Mouse (Mus musculus): ENCODE measurements around the gene Fbxo34. TPM values are rescaled to one million over a fixed set of nuclear protein-coding genes. Genes with fewer than 3 reads are reported as not detected.
"Not testable (repeated sequence)": the region's sequence is repeated elsewhere in the genome, so short reads cannot be mapped to it uniquely, and the experiment has no call there.

Fbxo34 gene
- total RNA-seq (2014; rRNA removed), result 18.9 and 20.0 TPM in 2 replicates
- polyA plus RNA-seq (2015; fragmentation: Nextera tagmentation; extraction: Ambion mirVana), result 23.0 and 33.8 TPM in 2 replicates

DNA sequence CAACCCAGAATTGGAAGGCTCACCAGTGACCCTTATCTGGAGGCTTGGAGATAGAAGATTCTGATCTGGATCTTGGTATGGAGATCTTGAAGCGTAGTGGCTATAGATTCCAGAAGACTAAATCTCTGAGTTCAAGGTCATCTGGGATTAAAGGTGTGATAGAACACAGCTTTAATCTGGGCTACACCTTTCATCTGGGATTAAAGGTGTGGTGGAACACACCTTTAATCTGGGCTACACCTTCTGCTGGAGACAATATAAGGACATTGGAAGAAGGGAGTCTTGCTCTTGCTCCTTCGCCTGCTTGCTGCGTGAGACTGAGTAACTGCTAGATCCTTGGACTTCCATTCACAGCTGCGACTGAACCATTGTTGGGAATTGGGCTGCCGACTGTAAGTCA lies at the start of gene Fbxo34:
Fbxo34 (plus strand) TSS at position 301 of the 400 bp plus-strand sequence.
- H3K4me1 ChIP-seq (ENCODE audit: insufficient read depth); H3K4me2 ChIP-seq (ENCODE audit: low read depth); H3K27me3 ChIP-seq (ENCODE audit: insufficient read depth, low read length); H3K27ac ChIP-seq (ENCODE audit: low read depth, low read length); H3K4me3 ChIP-seq (ENCODE audit: low read depth, low read length); ATAC-seq; DNase-seq; H3K36me3 ChIP-seq (ENCODE audit: insufficient read depth); H3K9me3 ChIP-seq (ENCODE audit: low read length); H3K9ac ChIP-seq: not testable (repeated sequence)
- 97% methylated on average over 2 of the region's 5 CpGs for WGBS

- no peak for DNase-seq
- Histone ChIP-seq H3K9me3 (ENCODE audit: low read length) (no peaks in the 10 kb centered on the region), H3K27ac (ENCODE audit: low read depth, low read length) (no peak overlapping the region), H3K4me3 (ENCODE audit: low read depth, low read length) (no peak overlapping the region), H3K4me2 (ENCODE audit: low read depth) (no peak overlapping the region), H3K27me3 (ENCODE audit: insufficient read depth, low read length) (no peaks in the 10 kb centered on the region), H3K4me1 (ENCODE audit: insufficient read depth) (no peaks in the 10 kb centered on the region), H3K36me3 (ENCODE audit: insufficient read depth) (no peaks in the 10 kb centered on the region), H3K9ac (no peak overlapping the region)
- no peak for TF ChIP-seq CTCF (IDR thresholded peaks at IDR 0.05; ENCODE audit: low read depth)
- WGBS, result 94% methylated on average over 8 of the region's 8 CpGs
- ATAC-seq, result no peak
These were observed 47.5 kb upstream of the Fbxo34 start for GRCm38 (mm10) chr14:47402735-47403134.

- Histone ChIP-seq H3K9ac (no peak overlapping the region), H3K36me3 (ENCODE audit: insufficient read depth) (no peaks in the 10 kb centered on the region), H3K4me1 (ENCODE audit: insufficient read depth) (no peaks in the 10 kb centered on the region), H3K27ac (ENCODE audit: low read depth, low read length) (no peak overlapping the region), H3K4me3 (ENCODE audit: low read depth, low read length) (no peak overlapping the region), H3K27me3 (ENCODE audit: insufficient read depth, low read length) (no peaks in the 10 kb centered on the region), H3K4me2 (ENCODE audit: low read depth) (no peak overlapping the region), H3K9me3 (ENCODE audit: low read length) (no peaks in the 10 kb centered on the region)
- 87% methylated on average over 9 of the region's 9 CpGs for WGBS
- no peak for ATAC-seq
- no peak for DNase-seq
- TF ChIP-seq CTCF (IDR thresholded peaks at IDR 0.05; ENCODE audit: low read depth), result no peak
These were observed 44.2 kb upstream of the Fbxo34 start for GRCm38 (mm10) chr14:47406000-47406399.

- H3K27ac ChIP-seq (ENCODE audit: low read depth, low read length), result no peak overlapping the region
- H3K9me3 ChIP-seq (ENCODE audit: low read length), result no peaks in the 10 kb centered on the region
- no peaks in the 10 kb centered on the region for H3K36me3 ChIP-seq (ENCODE audit: insufficient read depth)
- no peak for DNase-seq
- peak overlapping the region; percentile 64 for H3K4me2 ChIP-seq (ENCODE audit: low read depth)
- H3K4me3 ChIP-seq (ENCODE audit: low read depth, low read length), result 0 out of 2 replicates have a peak overlapping the region, but pooled peaks have one; percentile 38
- H3K9ac ChIP-seq, result no peak overlapping the region
- H3K27me3 ChIP-seq (ENCODE audit: insufficient read depth, low read length), result no peaks in the 10 kb centered on the region
- 32% methylated on average over 3 of the region's 3 CpGs for WGBS
- H3K4me1 ChIP-seq (ENCODE audit: insufficient read depth), result no peaks in the 10 kb centered on the region
- ATAC-seq, result no peak
- TF ChIP-seq CTCF (IDR thresholded peaks at IDR 0.05; ENCODE audit: low read depth), result no peak
These were observed 32.9 kb upstream of the Fbxo34 start for GRCm38 (mm10) chr14:47417346-47417745.

DNA sequence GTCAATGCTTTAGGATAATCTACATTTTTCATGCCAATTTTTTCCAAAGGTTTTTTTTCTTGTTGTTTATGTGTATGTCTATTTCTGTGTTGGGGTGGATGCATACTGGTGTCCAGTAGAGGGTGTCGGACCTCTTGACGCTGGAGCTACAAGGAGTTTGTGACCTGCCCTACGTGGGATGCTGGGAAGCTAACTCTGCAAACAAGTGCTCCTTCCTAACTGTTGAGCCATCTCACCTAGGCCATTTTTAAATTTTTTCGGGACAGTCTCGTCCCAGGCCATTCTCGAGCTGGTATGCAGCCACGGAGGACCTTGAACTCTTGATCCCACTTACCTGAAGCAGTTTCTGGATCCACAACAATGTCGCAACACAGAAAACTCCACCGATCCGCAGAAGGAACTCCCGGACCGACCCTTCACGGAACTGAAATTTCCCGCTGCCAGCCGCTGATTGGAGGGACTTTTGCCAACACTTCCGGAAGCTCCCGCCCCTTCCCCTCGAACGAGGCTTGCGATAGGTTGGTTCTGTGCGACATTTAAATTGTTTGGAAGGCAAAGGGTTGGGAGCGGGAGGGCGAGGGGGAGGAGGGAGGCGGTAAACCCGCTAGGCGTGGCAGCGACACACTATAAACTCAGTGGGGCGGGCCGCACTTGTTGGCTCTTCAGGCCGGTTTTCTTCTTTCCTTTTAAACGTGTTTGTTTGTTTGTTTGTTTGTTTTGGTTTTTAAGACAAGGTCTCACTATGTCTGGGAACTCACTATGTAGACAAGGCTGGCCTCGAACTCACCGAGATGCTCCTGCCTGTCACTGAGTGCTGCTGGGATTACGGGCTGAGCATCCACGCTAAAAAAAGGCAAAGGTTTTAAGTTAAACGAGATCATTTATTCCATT lies 32.2 kb upstream of the Fbxo34 start, which contains the start of gene Dlgap5:
Dlgap5 (minus strand) TSS at position 633 of the 891 bp plus-strand sequence.
- H3K27me3 ChIP-seq (ENCODE audit: insufficient read depth, low read length), result no peaks in the 10 kb centered on the region
- no peak for TF ChIP-seq CTCF (IDR thresholded peaks at IDR 0.05; ENCODE audit: low read depth)
- 3% methylated on average over 36 of the region's 36 CpGs for WGBS
- H3K4me3 ChIP-seq (ENCODE audit: low read depth, low read length), result peak within 1 kb of the TSS; percentile 38
- H3K27ac ChIP-seq (ENCODE audit: low read depth, low read length), result no peak within 1 kb of the TSS
- no peaks in the 10 kb centered on the region for H3K9me3 ChIP-seq (ENCODE audit: low read length)
- H3K9ac ChIP-seq, result peak within 1 kb of the TSS; percentile 18; the same call in 1 of the 2 replicates
- no peaks in the 10 kb centered on the region for H3K4me1 ChIP-seq (ENCODE audit: insufficient read depth)
- H3K4me2 ChIP-seq (ENCODE audit: low read depth), result peak within 1 kb of the TSS; percentile 64
- peak; percentile 99 for ATAC-seq
- H3K36me3 ChIP-seq (ENCODE audit: insufficient read depth), result no peaks in the 10 kb centered on the region
- DNase-seq, result peak; percentile 94

DNA sequence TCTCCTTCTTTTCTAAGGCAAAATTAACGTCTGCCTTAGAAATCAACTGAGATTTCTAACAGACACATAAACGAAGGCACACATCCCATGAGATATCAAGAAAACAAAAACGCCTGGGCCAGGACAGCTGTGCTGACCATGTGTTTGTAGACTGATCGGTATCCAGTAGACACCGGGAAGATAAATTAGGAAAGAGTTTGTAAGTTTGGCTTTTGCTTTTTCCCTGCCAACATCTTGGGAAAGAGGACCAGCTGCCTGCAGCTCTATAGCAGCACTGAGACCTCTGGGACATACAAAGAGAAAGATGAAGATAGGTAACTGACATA lies 31.6 kb upstream of the Fbxo34 start:
- no peak for DNase-seq
- Histone ChIP-seq H3K9me3 (ENCODE audit: low read length) (no peaks in the 10 kb centered on the region), H3K4me3 (ENCODE audit: low read depth, low read length) (peak overlapping the region; percentile 38), H3K4me1 (ENCODE audit: insufficient read depth) (no peaks in the 10 kb centered on the region), H3K27me3 (ENCODE audit: insufficient read depth, low read length) (no peaks in the 10 kb centered on the region), H3K36me3 (ENCODE audit: insufficient read depth) (no peaks in the 10 kb centered on the region), H3K27ac (ENCODE audit: low read depth, low read length) (no peak overlapping the region), H3K9ac (peak overlapping the region; percentile 18; the same call in 1 of the 2 replicates), H3K4me2 (ENCODE audit: low read depth) (peak overlapping the region; percentile 64)
- no peak for ATAC-seq
- TF ChIP-seq CTCF (IDR thresholded peaks at IDR 0.05; ENCODE audit: low read depth), result no peak
- 53% methylated on average over 5 of the region's 5 CpGs for WGBS

GRCm38 (mm10) chr14:47419034-47419625 lies 31.1 kb upstream of the Fbxo34 start:
- TF ChIP-seq CTCF (IDR thresholded peaks at IDR 0.05; ENCODE audit: low read depth), result no peak
- Histone ChIP-seq H3K4me3 (ENCODE audit: low read depth, low read length) (no peak overlapping the region), H3K4me2 (ENCODE audit: low read depth) (no peak overlapping the region), H3K4me1 (ENCODE audit: insufficient read depth) (no peaks in the 10 kb centered on the region), H3K9me3 (ENCODE audit: low read length) (no peaks in the 10 kb centered on the region), H3K36me3 (ENCODE audit: insufficient read depth) (no peaks in the 10 kb centered on the region), H3K27ac (ENCODE audit: low read depth, low read length) (no peak overlapping the region), H3K9ac (no peak overlapping the region), H3K27me3 (ENCODE audit: insufficient read depth, low read length) (no peaks in the 10 kb centered on the region)
- WGBS, result 88% methylated on average over 9 of the region's 9 CpGs
- DNase-seq (no peak), ATAC-seq (no peak)

All from forebrain, postnatal 0 days (tissue).